Mouse (Mus musculus): Measurements from ENCODE around the gene Serpinb2.

Serpinb2 gene

DNA sequence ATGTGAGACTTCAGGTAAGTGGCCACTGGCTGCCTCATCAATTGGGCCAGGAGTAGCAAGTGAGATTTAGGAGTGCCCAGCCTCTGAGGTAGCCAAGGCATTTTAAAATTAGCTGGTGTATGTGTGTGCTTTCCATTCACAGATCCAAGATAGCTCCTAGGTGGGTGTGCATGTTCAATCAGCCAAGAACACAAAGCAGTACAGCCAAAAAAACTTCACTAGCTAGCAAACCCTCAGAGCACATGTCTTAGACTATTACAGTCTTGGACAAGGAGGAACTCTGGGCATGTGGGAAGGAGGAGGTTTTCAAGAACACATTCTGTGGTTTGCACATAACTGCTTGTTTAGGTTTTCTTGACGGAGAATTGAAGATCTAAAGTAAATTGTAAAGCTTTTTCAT, 70.0 kb downstream of the Serpinb2 start:
- DNase-seq (ENCODE audit: low spot score in 2 of 2), result peak in 1 of 2 experiments; percentile 36

DNA sequence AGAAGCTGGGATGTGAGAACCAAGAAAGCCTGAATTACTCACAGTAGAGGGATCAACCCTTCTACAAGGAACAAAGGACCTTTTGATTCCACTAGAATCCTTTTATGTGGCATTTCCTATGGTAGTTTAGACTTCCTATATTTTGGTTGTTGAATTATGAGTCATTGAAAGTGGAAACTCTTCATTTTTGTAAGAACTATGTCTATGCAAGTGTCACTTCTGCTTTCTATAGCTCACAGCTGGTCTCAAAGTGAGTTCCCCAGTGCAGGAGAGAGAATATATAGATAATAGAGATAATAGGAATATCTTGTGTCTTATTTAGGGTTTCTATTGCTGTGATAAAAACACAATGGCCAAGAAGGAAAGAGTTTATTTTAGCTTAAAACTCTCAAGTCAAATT, 71.7 kb downstream of the Serpinb2 start:
- DNase-seq (ENCODE audit: low spot score in 2 of 2), result no peak

DNA sequence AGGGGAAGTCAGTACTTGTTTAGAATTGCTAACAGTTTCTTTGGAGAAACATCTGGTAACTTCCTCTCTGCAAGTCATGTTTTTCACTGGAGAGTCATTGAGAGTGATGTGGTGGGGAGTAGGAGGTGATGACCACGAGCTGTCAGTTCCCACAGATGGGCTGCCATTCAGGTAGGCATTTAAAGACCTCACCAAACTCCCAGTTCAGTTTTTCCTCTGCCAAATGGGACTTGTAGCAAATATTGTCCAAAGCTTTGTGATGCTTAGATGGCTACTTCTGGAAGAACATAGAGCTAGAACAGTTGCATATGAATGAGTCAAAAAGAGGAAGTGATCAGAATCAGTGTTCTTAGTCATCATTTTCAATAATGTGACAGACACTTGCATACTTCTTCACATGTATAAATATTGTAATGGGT, 72.7 kb downstream of the Serpinb2 start:
- DNase-seq (ENCODE audit: low spot score in 2 of 2), result no peak

DNA sequence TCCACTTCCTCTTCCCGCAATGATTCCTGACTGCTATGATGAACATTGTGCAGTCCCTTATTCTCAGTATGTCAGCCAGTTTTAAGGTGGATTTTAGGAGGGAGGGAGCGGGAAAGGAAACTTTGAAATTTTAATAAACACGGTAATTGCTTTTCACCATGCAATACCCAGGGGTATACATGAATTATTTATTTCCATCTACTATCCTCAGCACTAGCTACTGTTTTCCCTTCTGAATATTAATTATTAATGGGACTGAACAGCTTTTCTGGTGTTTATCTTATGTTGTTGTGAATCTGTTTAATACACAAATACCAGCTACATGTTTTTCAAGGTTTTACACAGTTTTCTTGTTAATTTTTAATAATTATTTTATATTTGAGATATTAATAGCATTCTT, 73.7 kb downstream of the Serpinb2 start:
- DNase-seq (ENCODE audit: low spot score in 2 of 2), result no peak
